Mouse (Mus musculus) megakaryocyte, embryonic 14.5 days (primary cell): ENCODE results near the gene Atf6.

Source experiments
- FLI1 ChIP-seq: IDR thresholded peaks from 2 replicates; pipeline ENCODE4 v1.6.1; 2012; ENCODE audit warnings: low read length, inconsistent platforms, mixed read lengths
- GATA1 ChIP-seq: IDR thresholded peaks from 3 replicates; pipeline ENCODE4 v1.6.1; 2012; ENCODE audit warnings: mixed read lengths, low read length, inconsistent platforms, borderline replicate concordance

DNA sequence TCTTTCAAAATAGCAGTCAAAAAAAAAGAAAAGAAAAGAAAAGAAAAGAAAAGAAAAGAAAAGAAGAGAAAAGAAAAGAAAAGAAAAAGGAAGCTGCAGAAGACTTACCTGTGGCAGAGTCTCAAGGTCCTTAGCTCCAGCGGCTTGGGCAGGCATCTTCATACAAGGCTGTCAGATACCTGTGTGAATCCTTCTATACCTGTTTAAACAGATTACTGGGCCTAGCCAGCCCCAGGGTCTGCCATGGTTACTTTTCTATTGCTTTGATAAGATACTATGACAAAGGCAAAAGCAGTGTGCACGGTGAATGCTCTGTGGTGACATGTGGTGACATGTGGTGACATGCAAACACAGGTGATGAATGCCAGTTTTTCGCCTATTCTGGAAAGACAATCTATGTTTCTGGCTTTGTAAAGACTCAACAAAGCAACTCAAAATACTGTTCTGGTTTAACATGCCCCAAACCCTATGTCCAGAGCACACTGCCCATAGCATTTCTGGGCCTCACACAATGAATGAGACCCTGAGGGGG, 167.0 kb downstream of the Atf6 start:
- no peak for TF ChIP-seq GATA1
- no peak for TF ChIP-seq FLI1
